Mouse (Mus musculus): ENCODE data around the gene Zfp800.

The Zfp800 gene

GRCm38 (mm10) chr6:28193901-28194300 is 203.9 kb downstream of the Zfp800 start:
- no peak for DNase-seq

- DNase-seq: no peak
Measured at GRCm38 (mm10) chr6:28191935-28192334, 205.9 kb downstream of the Zfp800 start.

Measured in heart, adult 11 months (tissue).